Mouse (Mus musculus) heart, adult 8-10 months (tissue): ENCODE measurements around the gene Psd. TPM values are rescaled to one million over a fixed set of nuclear protein-coding genes. Genes with fewer than 3 reads are reported as not detected.

Experiments used
- DNase-seq: peaks from one replicate; pipeline ENCODE4 v3.0.0; 2022; ENCODE audit warnings: low spot score
- total RNA-seq, 4 experiments: library from RNA; stranded (reverse); gene quantifications; 2 replicates each; pipeline ENCODE4 v1.2.4; 2022

The Psd gene
- total RNA-seq = under 1 TPM; 0.35 to 0.86 (median 0.53) TPM

DNA sequence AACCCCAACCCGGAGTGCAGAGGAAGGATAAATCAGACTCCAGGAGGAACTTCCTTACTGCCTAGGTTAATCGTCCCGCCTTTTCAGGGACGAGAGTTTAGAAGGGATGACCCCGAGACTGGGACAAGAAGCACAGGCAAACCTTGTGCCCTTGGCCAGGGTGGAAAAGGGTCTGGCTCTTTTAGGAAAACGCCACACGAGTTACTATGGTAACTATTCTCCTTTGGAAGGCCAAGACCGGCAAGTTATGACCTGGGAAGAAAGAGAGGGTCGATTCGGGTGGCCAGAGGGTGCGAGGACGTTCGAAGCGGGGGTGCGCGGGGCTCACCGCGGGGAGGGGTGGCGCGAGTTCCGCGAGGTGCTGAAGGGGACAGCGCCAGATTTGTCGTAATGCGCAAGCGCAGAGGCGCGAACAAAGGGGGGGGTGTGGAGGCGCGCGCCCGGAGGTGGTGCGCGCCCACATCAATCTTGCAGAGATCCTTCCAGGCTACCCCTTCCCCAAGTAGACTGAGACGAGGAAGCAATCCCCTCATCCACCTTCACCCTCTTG is at the start of gene Psd:
Psd (minus strand) TSS at position 401 of the 550 bp plus-strand sequence.
- DNase-seq = no peak

DNA sequence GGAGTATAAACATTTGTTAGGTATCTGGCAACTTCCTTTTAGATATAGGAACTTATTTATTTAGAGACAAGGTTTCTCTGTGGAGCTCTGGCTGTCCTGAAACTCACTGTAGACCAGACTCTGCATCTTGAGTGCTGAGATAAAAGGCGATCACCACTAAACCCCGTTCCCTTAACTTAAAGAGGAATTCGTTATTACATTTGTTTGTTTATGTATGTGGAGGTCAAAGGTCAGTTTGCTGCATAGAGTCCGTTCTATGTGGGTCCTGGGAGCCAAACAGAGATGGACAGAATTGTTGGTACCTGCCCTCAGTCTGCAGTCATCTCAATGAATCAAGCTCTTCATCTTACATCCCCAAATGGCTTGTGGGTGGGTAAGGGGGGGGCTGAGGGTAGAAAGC is 48.9 kb upstream of the Psd start:
- DNase-seq = no peak

DNA sequence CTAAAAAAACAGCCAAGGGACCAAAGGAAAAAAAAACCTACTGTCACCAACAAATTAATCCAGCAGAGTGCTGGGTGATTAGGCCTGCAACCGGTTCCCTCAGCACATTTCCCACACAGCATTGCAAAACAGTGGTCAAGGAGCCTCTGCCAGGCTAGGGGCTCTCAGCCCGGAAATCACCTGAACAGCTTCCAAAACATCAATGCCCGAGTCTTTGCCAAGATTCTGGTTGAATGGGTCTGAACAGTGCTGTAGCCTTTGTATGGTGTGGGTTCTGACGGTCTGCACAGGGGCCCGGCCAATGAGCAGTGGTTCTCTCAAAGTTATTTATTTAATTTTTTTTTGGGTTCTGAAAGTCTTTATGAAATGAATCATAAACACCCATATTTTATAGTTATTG is 48.5 kb upstream of the Psd start:
- no peak for DNase-seq

DNA sequence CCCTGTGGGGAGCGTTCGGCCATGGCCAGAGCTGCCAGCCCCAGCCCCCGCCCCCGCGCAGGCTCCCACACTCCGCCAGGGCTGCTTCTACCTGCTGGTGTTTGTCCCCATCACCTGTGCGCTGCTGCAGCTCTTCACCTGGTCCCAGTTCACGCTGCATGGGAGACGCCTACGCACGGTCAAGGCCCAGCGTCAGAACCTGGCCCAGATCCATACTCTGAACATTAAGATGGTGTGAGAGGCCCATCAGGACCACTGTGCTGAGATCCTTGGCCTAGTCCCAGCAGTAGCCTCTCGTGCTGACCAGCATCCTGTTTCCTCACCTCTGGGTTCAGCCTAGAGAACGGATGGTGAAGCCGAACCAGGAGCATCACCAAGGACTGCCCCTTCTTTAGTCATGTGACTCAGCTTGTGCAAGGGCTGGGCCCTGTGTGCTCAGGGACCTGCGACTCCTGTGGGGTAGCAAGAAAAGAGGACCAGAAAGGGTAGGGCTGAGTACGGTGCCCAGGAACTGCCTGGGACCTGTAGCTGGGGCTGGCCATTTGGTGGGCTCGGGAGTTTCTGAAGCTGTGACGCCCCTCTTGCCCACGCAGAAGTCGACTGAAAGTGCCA is 47.6 kb upstream of the Psd start:
- DNase-seq = no peak

DNA sequence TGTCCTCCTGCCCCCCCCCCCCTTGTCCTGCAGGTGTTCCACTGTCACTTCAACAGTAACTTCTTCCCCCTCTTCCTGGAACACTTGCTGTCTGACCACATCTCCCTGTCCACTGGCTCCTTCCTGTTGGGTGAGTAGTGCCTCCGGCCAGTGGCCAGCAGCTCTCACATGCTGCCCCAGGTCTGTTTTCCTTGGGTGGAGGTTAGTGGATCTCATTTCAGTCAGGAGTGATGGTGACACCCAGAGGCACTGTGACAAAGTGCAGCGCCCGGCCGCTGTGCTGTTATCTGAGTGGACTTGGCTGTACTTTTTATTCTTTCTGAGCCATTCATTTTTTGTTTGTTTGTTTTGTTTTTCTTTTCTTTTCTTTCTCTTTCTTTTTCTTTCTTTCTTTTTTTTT is 42.2 kb upstream of the Psd start:
- peak; percentile 56 for DNase-seq

DNA sequence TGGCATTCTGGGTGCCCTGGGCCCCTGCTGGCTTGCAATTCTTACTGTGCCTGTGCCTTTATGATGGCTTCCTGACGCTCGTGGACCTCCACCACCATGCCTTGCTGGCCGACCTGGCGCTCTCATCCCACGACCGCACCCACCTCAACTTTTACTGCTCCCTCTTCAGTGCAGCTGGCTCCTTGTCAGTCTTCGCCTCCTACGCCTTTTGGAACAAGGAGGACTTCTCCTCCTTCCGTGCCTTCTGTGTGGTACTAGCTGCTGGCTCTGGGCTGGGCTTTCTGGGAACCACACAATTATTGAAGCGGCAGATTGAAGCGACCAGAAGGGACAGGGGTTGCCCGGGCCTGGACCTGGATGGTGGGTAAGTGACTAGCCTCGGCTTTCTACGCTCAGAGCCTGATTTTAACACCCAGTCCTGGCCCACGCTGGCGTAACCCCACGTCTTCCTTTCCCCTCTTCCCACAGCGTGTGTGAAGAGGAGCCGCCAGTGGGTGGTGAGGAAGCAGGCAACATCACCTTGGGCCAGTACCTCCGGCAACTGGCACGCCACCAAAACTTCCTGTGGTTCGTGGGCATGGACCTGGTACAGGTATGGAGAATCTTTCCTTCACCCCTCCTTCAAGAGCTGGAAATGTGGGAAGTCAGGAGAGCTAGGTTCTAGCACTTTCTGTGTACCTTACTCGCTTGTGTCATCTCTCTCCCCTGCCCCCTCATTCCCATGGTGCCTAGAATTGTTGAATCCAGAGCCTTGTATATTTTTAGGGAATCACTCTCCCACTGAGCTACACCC is 41.0 kb upstream of the Psd start:
- no peak for DNase-seq

DNA sequence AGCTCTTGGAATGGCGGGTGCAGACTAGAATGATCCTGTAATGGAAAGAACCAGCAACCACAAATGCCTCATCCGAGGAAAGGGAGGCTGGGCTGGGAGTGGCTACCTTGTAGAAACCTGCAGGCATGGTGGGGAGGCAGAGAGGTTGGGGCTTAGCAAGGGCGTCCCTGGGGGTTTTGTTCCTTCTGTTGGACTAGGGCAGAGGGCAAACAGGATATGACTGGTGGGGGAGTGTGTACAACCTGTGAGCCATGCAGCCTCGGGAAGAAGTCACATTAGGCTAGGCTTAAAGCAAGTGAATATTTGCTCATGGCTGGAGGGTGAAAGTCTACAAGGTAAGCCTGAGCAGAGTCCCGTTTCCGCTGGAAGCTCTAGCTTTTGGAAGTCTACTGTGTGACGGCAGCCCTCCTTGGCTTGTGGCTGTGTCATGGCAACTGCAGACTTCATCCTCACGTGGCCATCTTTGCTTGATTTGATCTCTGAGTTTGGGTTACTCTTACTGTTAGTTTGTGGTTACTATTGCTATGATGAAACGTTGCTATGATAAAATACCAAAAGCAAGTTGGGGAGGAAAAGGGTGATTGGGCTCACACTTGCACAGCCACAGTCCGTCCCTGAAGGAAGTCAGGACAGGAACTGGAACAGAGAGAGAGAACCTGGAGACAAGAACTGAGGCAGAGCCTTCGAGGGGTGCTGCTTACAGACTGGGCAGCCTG is 36.5 kb upstream of the Psd start:
- DNase-seq = no peak

DNA sequence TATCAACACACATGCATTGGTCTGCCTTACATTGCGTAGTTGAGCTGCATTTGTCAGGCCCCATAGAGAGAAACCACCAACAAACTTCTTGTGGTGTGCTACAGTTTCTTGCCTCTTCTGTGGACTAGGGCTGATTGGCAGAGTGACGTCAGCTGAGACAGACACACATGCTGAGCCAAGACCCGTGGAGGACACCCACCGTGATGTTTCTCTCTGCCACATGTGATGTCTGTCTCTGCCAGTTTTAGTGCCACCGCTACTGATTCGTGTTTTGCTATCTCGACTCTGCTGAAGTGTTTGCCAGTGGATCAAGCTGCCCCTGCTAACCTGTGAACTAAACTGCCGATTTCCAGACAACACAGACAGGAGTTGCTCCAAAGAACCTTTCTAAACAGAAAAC is 35.1 kb upstream of the Psd start:
- DNase-seq = no peak

DNA sequence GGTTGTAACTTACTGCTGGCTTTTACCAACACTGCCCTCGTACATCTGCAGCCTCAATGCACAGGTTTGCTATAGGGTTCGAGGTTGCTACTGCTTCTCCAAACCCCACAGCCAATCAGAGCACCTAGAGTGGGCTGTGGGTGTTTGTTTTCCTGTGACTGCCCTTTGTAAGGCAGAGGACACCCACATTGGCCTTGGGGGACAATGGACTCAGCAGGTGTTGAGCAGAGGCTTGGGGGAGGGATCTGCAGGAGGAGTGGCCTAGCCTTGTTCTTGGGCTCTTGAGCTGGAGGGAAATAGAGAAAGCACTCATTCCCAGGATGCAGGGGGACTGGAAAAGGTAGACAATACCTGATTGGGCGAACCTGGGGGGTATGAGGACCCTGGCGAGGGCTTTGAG is 31.4 kb upstream of the Psd start:
- no peak for DNase-seq

DNA sequence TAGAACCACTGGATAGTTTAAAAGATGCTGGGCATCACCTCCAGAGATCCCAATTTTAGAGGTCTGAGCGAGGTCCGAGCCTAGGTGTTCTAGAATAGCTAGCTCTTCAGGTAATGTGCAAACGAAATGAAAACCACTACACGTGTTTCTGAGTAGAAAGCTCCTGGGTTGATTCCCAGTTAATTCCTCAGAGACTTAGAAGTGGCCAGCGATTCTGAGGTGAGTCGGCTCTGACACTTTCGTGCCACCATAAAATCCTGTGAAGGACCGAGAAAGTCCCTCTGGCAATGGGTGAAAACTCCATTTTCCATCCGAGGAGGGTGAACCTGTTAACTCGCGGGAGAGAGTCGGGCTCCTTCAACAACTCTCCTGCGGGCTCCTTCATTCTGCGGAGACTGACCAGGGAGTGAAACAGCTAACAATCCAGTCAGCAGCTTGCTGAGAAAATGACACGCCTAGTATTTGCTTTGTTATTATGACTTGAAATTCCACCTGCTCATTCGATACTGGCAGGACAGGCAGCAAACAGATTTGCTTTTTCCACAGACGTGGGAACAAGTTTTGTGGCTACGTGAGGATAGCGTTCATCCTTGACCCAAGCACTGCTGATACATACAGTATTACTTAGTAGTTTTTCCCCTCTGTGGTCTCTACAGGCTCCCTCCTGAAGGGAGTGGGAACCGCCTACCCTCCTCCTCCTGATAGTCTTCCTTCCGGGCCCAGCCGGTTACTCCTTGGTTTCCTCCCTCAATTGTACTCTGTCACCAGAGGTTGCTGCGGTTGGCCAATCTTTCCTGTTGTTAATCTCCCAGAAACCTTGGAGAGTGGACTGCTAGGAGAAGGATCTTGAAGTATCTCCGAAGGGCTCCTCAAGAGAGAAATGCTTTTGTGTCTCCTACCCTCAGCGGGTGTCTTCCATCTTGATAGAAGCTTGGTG is 30.7 kb upstream of the Psd start:
- DNase-seq = peak; percentile 42

DNA sequence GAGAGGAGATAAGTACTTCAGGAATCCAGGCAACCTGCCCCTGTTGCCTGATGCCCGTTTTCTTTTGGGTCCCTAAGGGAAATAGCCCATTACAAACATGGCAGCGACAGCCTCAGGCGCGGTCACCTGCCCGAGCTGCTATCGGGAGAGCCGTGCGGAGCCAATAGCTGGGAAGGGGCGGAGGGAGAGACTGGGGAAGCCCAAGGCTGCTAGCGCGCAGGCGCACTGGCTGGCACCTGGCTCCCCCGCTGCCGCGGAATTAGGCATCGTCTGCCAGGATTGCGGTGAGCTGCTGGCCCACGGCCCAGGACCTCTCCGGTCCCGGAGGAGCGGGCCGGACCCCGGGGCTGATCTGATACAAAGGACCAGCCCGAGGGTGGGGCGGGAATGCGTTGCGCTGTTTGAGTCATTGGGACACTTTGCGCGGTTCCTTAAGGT is 29.8 kb upstream of the Psd start:
- DNase-seq = peak; percentile 82

DNA sequence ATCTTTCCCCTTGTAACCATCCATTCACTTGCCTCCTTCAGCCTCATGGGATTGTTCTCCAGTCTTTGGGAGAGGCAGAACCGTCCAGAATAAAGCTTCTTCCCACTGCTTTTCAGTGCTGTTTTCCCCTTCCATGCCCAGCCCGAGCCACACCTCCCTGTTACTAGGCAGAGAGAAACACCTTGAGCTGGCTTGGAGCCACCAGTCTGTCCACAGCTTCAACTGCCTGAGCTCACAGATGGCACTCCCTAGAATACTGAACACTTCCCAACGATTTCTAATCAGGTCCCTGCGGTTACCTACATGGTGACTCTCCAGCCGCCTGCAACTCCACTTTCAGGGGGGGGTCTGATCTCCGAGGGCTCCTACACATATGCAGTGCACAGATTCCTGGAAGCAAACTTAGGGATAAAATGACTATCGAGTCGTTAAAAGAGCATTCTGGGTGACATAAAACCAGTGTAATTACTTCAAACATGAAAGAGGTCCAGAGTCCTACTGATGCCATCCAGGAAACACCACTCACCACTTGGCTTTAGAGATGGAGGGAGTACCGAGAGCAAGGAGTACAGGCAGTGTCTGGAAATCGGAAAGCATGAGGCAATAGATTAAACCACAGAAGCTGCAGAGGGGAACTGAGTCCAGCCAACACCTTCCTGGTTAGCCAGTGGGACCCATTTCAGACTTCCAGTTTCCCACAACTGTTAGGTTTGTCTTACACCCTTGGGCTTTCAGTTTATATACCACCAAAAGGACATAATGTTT is 23.4 kb upstream of the Psd start, which contains the start of gene 2310034G01Rik:
2310034G01Rik (minus strand) TSS at position 135 of the 765 bp plus-strand sequence.
- DNase-seq = no peak

DNA sequence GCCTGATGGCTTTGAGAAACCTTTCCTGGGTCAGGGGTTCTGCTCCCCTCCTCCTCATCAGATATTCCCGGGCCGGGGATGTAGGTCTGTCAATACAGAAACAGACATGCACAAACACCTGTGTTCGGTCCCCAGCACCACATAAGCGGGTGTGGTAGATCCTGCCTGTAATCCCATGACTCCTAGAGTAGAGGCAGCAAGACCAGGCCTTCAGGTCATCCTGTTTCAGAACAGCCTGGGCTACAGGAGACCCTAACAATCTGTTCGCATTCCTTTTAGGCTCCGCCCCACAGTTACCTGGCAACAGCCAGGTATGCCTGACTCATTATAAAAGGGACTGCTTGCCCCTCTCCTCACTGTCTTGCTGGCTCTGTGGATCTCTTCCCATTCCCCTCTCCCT is 22.6 kb upstream of the Psd start:
- DNase-seq = no peak

DNA sequence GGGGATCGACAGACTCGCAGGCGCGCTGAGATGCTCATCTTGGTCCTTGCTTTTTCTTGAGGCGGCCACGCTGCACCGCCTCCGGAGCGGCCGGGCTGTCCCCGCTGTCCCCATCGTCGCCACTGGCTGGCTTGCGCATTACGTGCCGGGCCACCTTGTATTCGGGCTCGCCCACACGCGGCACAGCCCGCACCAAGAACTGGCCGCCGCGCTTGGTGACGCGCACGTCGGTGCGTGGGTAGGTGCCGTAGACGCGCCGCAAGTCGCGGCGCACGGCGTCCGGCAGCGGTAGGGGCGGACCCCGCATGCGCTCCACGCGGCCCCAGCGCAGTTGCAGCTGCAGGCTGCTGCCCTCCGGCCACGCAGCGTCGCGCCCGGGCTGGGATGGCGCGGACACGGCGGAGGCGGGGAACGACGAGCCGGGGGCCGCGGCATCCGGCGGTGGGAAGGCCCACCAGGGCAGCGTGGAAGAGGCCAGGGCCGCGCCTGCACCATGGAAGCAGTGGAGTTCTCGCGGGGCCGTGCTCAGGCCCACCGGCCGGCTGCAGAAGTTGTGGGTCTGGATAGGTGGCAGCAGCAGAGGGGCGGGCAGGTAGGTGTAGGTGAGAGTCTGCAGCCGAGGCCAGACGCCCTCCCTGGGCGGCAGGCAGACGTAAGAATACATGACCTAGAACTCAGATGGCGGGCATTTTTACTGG is 22.0 kb upstream of the Psd start:
- peak; percentile 54 for DNase-seq

DNA sequence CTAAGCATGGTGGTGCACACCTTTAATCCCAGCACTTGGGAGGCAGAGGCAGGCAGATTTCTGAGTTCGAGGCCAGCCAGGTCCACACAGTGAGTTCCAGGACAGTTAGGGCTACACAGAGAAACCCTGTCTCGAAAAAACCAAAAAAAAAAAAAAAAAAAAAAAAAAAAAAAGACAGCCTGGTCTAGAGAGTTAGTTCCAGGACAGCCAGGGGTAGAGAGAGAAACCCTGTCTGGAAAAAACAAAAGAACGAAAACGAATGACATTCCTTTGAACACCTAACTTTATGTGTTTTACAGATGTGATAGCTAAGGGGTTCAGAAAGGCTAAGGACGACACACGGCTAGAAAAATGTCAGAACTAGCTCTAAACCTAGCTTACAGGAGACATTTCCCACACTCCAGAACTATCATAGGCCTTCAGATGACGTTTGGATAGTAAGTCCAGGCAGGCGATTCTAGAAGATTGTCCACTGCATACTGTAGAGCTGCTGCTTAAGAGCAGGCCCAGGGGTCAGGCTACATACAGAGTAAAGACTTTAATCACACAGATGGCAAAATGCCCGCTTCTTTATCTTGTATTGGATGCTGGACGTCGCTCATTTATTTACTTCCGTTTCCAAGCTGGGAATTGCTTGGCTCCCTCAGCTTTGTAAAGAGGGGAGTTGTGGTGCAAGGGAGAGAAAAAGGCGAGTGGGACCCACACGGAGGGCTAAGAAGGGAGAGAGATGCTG is 21.1 kb upstream of the Psd start:
- peak; percentile 13 for DNase-seq

DNA sequence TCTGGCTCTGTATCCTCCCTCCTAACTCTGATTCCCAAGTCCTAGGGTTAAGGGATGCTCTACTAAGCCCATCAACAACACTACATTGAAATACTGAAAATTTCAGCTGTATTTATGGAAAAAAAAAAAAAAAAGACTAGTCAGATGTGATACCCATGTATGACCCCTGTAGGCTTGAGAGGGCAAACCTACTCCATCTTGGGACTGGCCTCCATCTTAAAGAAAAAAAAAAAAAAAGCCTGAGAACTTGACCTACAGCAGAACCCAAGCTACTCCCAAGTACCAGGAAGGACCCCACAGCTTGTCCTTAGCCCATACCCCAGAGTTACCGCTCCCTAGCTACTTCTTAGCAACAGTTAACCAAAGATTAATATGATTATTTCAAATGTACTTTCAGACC is 20.2 kb upstream of the Psd start:
- no peak for DNase-seq

DNA sequence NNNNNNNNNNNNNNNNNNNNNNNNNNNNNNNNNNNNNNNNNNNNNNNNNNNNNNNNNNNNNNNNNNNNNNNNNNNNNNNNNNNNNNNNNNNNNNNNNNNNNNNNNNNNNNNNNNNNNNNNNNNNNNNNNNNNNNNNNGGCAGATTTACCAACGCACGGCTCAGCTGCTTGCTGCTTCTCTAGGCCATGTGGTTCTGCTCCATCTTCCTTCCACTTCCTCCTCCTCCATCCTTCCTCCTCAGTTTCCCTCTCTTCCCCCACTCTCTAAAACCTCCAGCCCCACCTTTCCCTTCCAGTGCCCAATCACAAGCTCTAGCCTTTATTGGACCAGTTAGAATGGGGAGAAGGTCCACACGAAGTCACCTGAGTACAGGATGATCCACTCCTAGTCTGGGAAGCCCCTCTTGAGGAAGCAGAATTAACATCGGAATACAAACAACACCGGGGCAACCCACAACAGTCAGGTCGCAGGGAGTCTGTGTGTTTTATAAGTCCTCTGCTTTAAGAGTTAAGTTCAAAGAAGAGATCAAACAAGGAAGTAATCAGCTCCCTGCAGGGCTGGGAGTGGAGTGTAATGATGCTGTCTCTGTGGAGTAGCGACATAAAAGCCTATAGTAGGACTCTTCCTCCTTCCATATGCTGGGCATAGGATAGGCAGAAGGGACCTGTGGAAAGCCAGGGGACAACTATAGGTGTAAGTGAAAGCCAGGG is 17.9 kb upstream of the Psd start:
- DNase-seq = no peak

DNA sequence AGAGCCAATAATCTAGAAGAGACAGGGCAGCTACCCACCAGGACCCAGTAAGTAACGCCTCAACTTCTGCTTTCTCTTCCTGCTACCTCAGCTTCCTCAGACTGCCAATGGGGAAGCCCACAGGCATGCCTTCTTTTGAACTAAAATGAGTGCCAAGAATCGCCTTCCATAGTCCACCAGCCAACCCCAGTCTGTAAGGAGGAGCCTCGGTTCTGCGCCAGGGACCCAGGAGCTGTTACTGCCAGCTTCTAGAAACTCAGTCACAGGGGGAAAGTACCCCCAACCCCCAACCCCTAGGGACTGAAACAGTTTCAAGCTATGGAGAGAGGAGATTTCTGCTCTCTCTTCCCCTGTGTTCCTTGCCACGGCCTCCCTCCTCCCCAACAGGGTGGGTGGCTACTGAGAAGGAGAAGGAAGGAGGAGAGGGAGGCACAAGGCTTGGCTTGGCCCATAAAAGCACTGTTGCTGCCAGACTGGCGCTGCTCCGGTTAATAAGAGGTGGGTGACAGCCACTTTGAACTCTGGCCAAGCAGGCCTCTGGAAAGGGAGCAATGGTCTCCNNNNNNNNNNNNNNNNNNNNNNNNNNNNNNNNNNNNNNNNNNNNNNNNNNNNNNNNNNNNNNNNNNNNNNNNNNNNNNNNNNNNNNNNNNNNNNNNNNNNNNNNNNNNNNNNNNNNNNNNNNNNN is 12.5 kb upstream of the Psd start:
- DNase-seq = no peak
